Mouse (Mus musculus) testis, adult 2 months (tissue): ENCODE measurements around the gene Hesx1.

ENCODE experiments used
- CTCF ChIP-seq: fragments of 200-500 bp; IDR thresholded peaks from 2 replicates; pipeline ENCODE4 v1.5.1; 2012; ENCODE audit warnings: low read depth, mild to moderate bottlenecking, inconsistent platforms, low read length, moderate library complexity; ENCODE audit not compliant: control insufficient read depth, insufficient read depth, insufficient replicate concordance
- POLR2A ChIP-seq: fragments of 200-500 bp; IDR thresholded peaks from 2 replicates; pipeline ENCODE4 v1.6.1; 2012; ENCODE audit warnings: low read depth, mild to moderate bottlenecking, inconsistent platforms, low read length, moderate library complexity; ENCODE audit not compliant: control insufficient read depth

GRCm38 (mm10) chr14:27037513-27037912 lies 43.3 kb downstream of the Hesx1 start:
- TF ChIP-seq CTCF (no peak), POLR2A (no peak)
